Mouse (Mus musculus) testis, adult 2 months (tissue): ENCODE data around the gene Tbc1d14.

ENCODE experiments used
- CTCF ChIP-seq: fragments of 200-500 bp; IDR thresholded peaks from 2 replicates; pipeline ENCODE4 v1.5.1; 2012; ENCODE audit warnings: low read depth, mild to moderate bottlenecking, inconsistent platforms, low read length, moderate library complexity; ENCODE audit not compliant: control insufficient read depth, insufficient read depth, insufficient replicate concordance
- POLR2A ChIP-seq: fragments of 200-500 bp; IDR thresholded peaks from 2 replicates; pipeline ENCODE4 v1.6.1; 2012; ENCODE audit warnings: low read depth, mild to moderate bottlenecking, inconsistent platforms, low read length, moderate library complexity; ENCODE audit not compliant: control insufficient read depth

DNA sequence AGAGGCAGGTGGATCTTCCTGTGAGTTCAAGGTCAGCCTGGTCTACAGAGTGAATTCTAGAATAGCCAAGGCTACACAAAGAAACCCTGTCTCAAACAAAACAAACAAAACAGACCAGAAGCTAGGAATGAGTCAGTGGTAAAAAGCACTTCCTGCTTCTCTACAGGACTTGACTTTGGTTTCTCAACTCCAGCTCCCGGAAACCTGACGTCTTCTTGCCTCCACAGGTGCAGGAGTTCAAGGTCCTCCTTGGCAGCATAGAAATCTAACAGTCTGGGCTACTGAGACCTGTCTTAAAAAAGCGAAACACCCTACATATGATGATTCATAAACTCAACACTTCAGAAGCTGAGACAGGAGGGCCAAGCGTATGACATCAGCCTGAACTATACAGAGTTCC lies 39.2 kb downstream of the Tbc1d14 start:
- no peak for TF ChIP-seq POLR2A
- no peak for TF ChIP-seq CTCF
